Mouse (Mus musculus): ENCODE results near the gene Hspbap1.

The Hspbap1 gene

GRCm38 (mm10) chr16:35806973-35807662 is 36.9 kb downstream of the Hspbap1 start:
- no peak for DNase-seq

- DNase-seq, result no peak
These were observed 37.5 kb downstream of the Hspbap1 start for GRCm38 (mm10) chr16:35807663-35807992.

GRCm38 (mm10) chr16:35808838-35809237 is 38.7 kb downstream of the Hspbap1 start:
- DNase-seq, result no peak

GRCm38 (mm10) chr16:35813119-35813518 is 42.9 kb downstream of the Hspbap1 start:
- no peak for DNase-seq

GRCm38 (mm10) chr16:35817255-35818089 is 47.3 kb downstream of the Hspbap1 start:
- peak; percentile 65 to 81 for DNase-seq

GRCm38 (mm10) chr16:35829999-35830398 is 59.8 kb downstream of the Hspbap1 start:
- DNase-seq, result no peak

GRCm38 (mm10) chr16:35832926-35833325 is 62.8 kb downstream of the Hspbap1 start:
- no peak for DNase-seq

GRCm38 (mm10) chr16:35834653-35835052 is 64.5 kb downstream of the Hspbap1 start:
- no peak for DNase-seq

GRCm38 (mm10) chr16:35839680-35840079 is 69.5 kb downstream of the Hspbap1 start:
- peak in 1 of 2 experiments; percentile 28 for DNase-seq

GRCm38 (mm10) chr16:35847138-35847537 is 77.0 kb downstream of the Hspbap1 start:
- no peak for DNase-seq

GRCm38 (mm10) chr16:35855846-35856245 is 85.7 kb downstream of the Hspbap1 start:
- no peak for DNase-seq

GRCm38 (mm10) chr16:35856766-35857165 is 86.6 kb downstream of the Hspbap1 start:
- no peak for DNase-seq

- DNase-seq, result no peak
These were observed 90.1 kb downstream of the Hspbap1 start for GRCm38 (mm10) chr16:35860236-35860635.

GRCm38 (mm10) chr16:35862057-35862456 is 91.9 kb downstream of the Hspbap1 start:
- peak in 1 of 2 experiments; percentile 24 for DNase-seq

- no peak for DNase-seq
These were observed 97.6 kb downstream of the Hspbap1 start for GRCm38 (mm10) chr16:35867726-35868125.

GRCm38 (mm10) chr16:35869126-35869525 is 99.0 kb downstream of the Hspbap1 start:
- no peak for DNase-seq

- no peak for DNase-seq
These were observed 99.5 kb downstream of the Hspbap1 start for GRCm38 (mm10) chr16:35869656-35870055.

- DNase-seq, result no peak
These were observed 100.4 kb downstream of the Hspbap1 start for GRCm38 (mm10) chr16:35870581-35871047.

GRCm38 (mm10) chr16:35871048-35871851 is 101.1 kb downstream of the Hspbap1 start, which contains the start of gene Parp14:
Parp14 (minus strand) TSS chr16:35871544.
- peak; percentile 32 to 50 for DNase-seq

GRCm38 (mm10) chr16:35871898-35872297 is 101.7 kb downstream of the Hspbap1 start:
- no peak for DNase-seq

- DNase-seq, result peak in 1 of 2 experiments; percentile 31
These were observed 102.3 kb downstream of the Hspbap1 start for GRCm38 (mm10) chr16:35872410-35873006.

GRCm38 (mm10) chr16:35874416-35874815 is 104.2 kb downstream of the Hspbap1 start:
- peak; percentile 39 to 70 for DNase-seq

Data from spleen, adult 18-20 months (tissue).